Mouse (Mus musculus): ENCODE measurements around the gene Prickle4.

Prickle4 gene

GRCm38 (mm10) chr17:47694503-47695336 is at the start of gene Prickle4:
TSS of gene Prickle4 (minus strand) at chr17:47694736.
- peak; percentile 98 for DNase-seq (ENCODE audit: low spot score)

- DNase-seq (ENCODE audit: low spot score): no peak
Observed at GRCm38 (mm10) chr17:47744086-47744485, 49.5 kb upstream of the Prickle4 start.

GRCm38 (mm10) chr17:47742991-47743734 is 48.6 kb upstream of the Prickle4 start:
- DNase-seq (ENCODE audit: low spot score): no peak

- DNase-seq (ENCODE audit: low spot score): peak; percentile 45
Observed at GRCm38 (mm10) chr17:47740186-47740585, 45.6 kb upstream of the Prickle4 start.

GRCm38 (mm10) chr17:47738879-47739798 is 44.6 kb upstream of the Prickle4 start:
- peak; percentile 56 for DNase-seq (ENCODE audit: low spot score)

- DNase-seq (ENCODE audit: low spot score): peak; percentile 51
Observed at GRCm38 (mm10) chr17:47738066-47738878, 43.7 kb upstream of the Prickle4 start.

GRCm38 (mm10) chr17:47737271-47738065 is 42.9 kb upstream of the Prickle4 start:
- DNase-seq (ENCODE audit: low spot score): peak; percentile 72

GRCm38 (mm10) chr17:47736856-47737255 is 42.3 kb upstream of the Prickle4 start, which contains the start of gene Tfeb:
TSS of gene Tfeb (plus strand) at chr17:47737030.
- peak; percentile 98 for DNase-seq (ENCODE audit: low spot score)

- DNase-seq (ENCODE audit: low spot score): no peak
Observed at GRCm38 (mm10) chr17:47735553-47736100, 41.1 kb upstream of the Prickle4 start.

- no peak for DNase-seq (ENCODE audit: low spot score)
Observed at GRCm38 (mm10) chr17:47730633-47731575, 36.4 kb upstream of the Prickle4 start.

- no peak for DNase-seq (ENCODE audit: low spot score)
Observed at GRCm38 (mm10) chr17:47726566-47726965, 32.0 kb upstream of the Prickle4 start, which contains the start of gene Pgc. TSS of gene Pgc (plus strand) at chr17:47726842.

- no peak for DNase-seq (ENCODE audit: low spot score)
Observed at GRCm38 (mm10) chr17:47721183-47721582, 26.6 kb upstream of the Prickle4 start.

- DNase-seq (ENCODE audit: low spot score): no peak
Observed at GRCm38 (mm10) chr17:47715037-47715436, 20.5 kb upstream of the Prickle4 start.

GRCm38 (mm10) chr17:47712889-47713571 is 18.5 kb upstream of the Prickle4 start:
- DNase-seq (ENCODE audit: low spot score): no peak

GRCm38 (mm10) chr17:47711883-47712282 is 17.3 kb upstream of the Prickle4 start:
- DNase-seq (ENCODE audit: low spot score): no peak

- DNase-seq (ENCODE audit: low spot score): no peak
Observed at GRCm38 (mm10) chr17:47710036-47710435, 15.5 kb upstream of the Prickle4 start.

GRCm38 (mm10) chr17:47708972-47709371 is 14.4 kb upstream of the Prickle4 start:
- DNase-seq (ENCODE audit: low spot score): no peak

GRCm38 (mm10) chr17:47707961-47708360 is 13.4 kb upstream of the Prickle4 start:
- no peak for DNase-seq (ENCODE audit: low spot score)
